Mouse (Mus musculus): ENCODE measurements around the gene Ptgis. TPM values are rescaled to one million over a fixed set of nuclear protein-coding genes. Genes with fewer than 3 reads are reported as not detected.
A peak's percentile ranks its signal among the peaks of the same experiment; 100 is the strongest.

Ptgis gene
- total RNA-seq (2021) = 1 to 10 TPM; 1.4 to 1.8 TPM
- long read RNA-seq, experiment 1, partial matches to known transcripts = 0 of 7 reads
- long read RNA-seq, experiment 1, other reads (novel, unspliced or antisense) = 5 of 7 reads
- long read RNA-seq, experiment 2, partial matches to known transcripts = 0 of 5 reads
- long read RNA-seq, experiment 2, other reads (novel, unspliced or antisense) = 5 of 5 reads

GRCm38 (mm10) chr2:167240008-167240964 is at the start of gene Ptgis:
Gene Ptgis (minus strand): TSS chr2:167240604.
- intact Hi-C loops (cut with DNase I) = no loop called here
- Histone ChIP-seq H3K27ac (no peak within 1 kb of the TSS), H3K4me3 (peak within 1 kb of the TSS; percentile 33)
- DNase-seq (ENCODE audit: extremely low spot score in 1 of 2, low spot score in 2 of 2) = no peak
- TF ChIP-seq CTCF (IDR thresholded peaks at IDR 0.05) = no peak

GRCm38 (mm10) chr2:167281461-167281860 is 41.1 kb upstream of the Ptgis start:
- intact Hi-C loops (cut with DNase I) = loop anchor here (2.0 kb wide), 1 partner anchor 181 kb away; no protein-coding TSS in a partner anchor
- H3K27ac ChIP-seq = no peak overlapping the region
- no peak for TF ChIP-seq CTCF (IDR thresholded peaks at IDR 0.05)
- no peak overlapping the region for H3K4me3 ChIP-seq
- peak; percentile 5 to 6 for DNase-seq (ENCODE audit: extremely low spot score in 1 of 2, low spot score in 2 of 2)

GRCm38 (mm10) chr2:167280986-167281310 is 40.5 kb upstream of the Ptgis start:
- TF ChIP-seq CTCF (IDR thresholded peaks at IDR 0.05) = no peak
- Histone ChIP-seq H3K27ac (no peak overlapping the region), H3K4me3 (no peak overlapping the region)
- intact Hi-C loops (cut with DNase I) = loop anchor here (1.0 to 2.0 kb wide), 3 partner anchors 136 to 209 kb away; no protein-coding TSS in a partner anchor
- DNase-seq (ENCODE audit: extremely low spot score in 1 of 2, low spot score in 2 of 2) = no peak

- Histone ChIP-seq H3K27ac (no peak overlapping the region), H3K4me3 (no peak overlapping the region)
- peak; percentile 98 for TF ChIP-seq CTCF (IDR thresholded peaks at IDR 0.05)
- peak; percentile 68 to 81 for DNase-seq (ENCODE audit: extremely low spot score in 1 of 2, low spot score in 2 of 2)
- intact Hi-C loops (cut with DNase I) = loop anchor here (1.0 to 2.0 kb wide), 3 partner anchors 137 to 208 kb away; no protein-coding TSS in a partner anchor
Measured at GRCm38 (mm10) chr2:167280090-167280985, 39.9 kb upstream of the Ptgis start.

- peak; percentile 87 for TF ChIP-seq CTCF (IDR thresholded peaks at IDR 0.05)
- Histone ChIP-seq H3K4me3 (no peak overlapping the region), H3K27ac (no peak overlapping the region)
- peak; percentile 63 to 76 for DNase-seq (ENCODE audit: extremely low spot score in 1 of 2, low spot score in 2 of 2)
- intact Hi-C loops (cut with DNase I) = loop anchor here (1.0 kb wide), 1 partner anchor 57 kb away; no protein-coding TSS in a partner anchor
Measured at GRCm38 (mm10) chr2:167278751-167279526, 38.5 kb upstream of the Ptgis start.

- Histone ChIP-seq H3K4me3 (no peak overlapping the region), H3K27ac (no peak overlapping the region)
- intact Hi-C loops (cut with DNase I) = no loop called here
- peak; percentile 4 to 7 for DNase-seq (ENCODE audit: extremely low spot score in 1 of 2, low spot score in 2 of 2)
- TF ChIP-seq CTCF (IDR thresholded peaks at IDR 0.05) = no peak
Measured at GRCm38 (mm10) chr2:167278011-167278410, 37.6 kb upstream of the Ptgis start.

- no peak overlapping the region for H3K4me3 ChIP-seq
- TF ChIP-seq CTCF (IDR thresholded peaks at IDR 0.05) = no peak
- intact Hi-C loops (cut with DNase I) = no loop called here
- no peak overlapping the region for H3K27ac ChIP-seq
- DNase-seq (ENCODE audit: extremely low spot score in 1 of 2, low spot score in 2 of 2) = peak; percentile 5 to 6
Measured at GRCm38 (mm10) chr2:167277026-167277425, 36.6 kb upstream of the Ptgis start.

DNA sequence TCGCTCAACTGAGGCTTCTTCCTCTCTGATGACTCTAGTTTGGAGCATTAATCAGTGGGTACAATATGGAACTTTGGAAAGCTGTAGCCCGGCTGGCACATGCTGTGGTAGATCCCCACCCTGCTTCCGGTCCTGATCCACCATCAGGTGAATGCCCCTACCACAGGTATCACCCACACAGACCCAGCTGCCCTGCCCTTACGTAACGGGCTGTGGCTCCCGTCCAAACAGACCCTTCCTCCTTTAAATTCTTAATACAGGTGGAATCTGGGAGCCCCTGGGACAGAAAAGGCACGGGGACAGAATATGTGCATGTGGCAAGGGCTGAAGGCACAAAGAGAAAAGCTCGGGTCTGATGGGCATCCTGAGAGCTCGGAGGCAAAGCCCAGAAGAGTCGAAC is 35.5 kb upstream of the Ptgis start:
- intact Hi-C loops (cut with DNase I) = no loop called here
- no peak overlapping the region for H3K27ac ChIP-seq
- H3K4me3 ChIP-seq = no peak overlapping the region
- DNase-seq (ENCODE audit: extremely low spot score in 1 of 2, low spot score in 2 of 2) = peak; percentile 5 to 7
- no peak for TF ChIP-seq CTCF (IDR thresholded peaks at IDR 0.05)

DNA sequence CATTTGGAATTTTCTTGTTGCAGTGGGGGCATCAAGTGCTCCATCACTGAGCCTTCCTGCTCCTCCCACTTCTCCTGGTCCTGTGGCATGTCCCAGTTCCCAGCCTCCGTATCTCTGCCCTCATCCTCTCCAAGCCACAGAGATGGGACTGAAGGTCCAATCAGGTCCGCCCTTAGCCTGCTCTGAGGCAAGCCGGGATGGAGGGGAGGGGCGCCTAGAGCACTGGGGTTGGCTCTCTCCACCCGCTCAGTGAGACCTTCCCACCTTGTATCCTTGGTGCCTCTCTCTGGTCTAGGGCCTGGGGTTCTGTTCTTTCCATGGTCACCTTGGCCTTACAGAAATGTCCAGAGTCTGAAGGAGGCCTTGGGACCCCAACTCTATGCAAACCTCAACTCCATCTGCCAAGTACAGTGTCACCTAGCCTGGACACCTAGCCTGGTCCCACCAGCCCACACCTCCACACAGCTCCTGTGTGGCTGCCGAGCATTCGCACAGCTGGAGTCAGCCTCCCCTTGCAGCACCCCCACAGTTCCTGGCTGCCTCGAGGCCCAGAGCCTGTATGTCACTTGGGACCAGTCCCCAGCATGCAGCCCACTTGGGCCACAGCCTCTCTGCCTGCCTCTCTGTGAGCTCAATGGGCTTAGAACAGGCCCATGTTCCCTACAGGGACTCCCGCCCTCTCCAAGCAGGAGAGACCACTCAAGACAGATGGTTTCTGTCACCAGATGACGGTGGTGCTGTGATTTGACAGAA is 34.5 kb upstream of the Ptgis start:
- intact Hi-C loops (cut with DNase I) = no loop called here
- Histone ChIP-seq H3K27ac (no peak overlapping the region), H3K4me3 (no peak overlapping the region)
- peak; percentile 5 to 7 for DNase-seq (ENCODE audit: extremely low spot score in 1 of 2, low spot score in 2 of 2)
- no peak for TF ChIP-seq CTCF (IDR thresholded peaks at IDR 0.05)

DNA sequence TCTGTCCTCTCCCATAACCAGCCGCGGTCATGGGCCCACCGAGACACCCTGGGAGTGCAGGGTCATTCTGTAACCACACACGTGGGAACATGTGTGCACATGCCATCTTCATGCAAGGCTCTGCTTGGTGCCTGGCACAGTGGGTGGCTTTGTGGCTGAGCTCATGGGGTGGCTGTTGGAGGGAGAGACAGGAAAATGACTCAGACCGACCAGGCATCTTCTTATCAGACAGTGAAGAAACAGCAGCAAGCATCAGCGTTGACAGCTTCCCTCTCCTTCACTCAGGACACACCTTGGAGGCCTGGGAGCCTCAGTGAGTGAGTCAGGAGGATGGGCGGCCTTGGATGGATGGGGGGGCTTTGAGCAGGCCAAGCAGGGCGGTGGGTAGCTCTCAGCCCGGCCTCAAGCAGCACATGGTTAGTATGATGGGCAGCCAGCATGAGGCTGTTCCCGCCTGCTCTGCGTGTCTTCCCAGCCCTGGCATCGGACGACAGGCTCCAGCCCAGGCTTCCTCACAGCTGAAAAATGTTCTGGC is 32.9 kb upstream of the Ptgis start:
- no peak overlapping the region for H3K4me3 ChIP-seq
- DNase-seq (ENCODE audit: extremely low spot score in 1 of 2, low spot score in 2 of 2) = peak; percentile 7 to 8
- no peak for TF ChIP-seq CTCF (IDR thresholded peaks at IDR 0.05)
- intact Hi-C loops (cut with DNase I) = no loop called here
- H3K27ac ChIP-seq = no peak overlapping the region

Measured in left cerebral cortex, adult 2 months (tissue).